ENCODE assay signal across 8 mouse cellular contexts in the genomic region with DNA sequence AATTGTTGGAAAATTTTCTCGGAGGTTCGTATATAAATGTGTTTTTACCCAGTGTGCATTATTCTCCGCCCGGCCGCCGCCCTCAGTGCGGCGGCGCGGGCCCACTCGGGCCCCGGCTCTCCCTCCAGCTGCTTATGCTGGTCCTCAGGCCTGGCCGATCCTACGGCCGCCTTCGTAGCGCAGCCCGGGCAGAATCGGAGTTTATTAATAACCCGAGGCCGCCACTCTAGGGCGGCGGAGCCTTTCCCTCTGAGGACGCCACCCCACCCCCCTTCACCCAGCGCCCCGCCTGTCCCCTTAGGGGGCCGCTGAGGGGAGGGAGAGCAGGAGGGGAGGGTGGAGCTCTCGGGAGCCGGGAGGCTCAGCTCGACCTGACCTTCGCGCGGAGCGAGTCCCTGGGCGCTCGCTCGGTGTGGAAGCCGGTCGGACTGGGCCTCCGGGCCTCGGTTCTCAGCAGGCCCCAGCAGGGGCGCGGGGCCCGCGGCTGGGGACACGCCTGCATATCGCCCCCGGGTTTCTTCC. TPM values are rescaled to one million over a fixed set of nuclear protein-coding genes. Genes with fewer than 3 reads are reported as not detected.
DNase-seq lines count a peak whose midpoint lies in the region; ATAC-seq and TF ChIP-seq lines count a peak whose summit lies in the region.

No protein-coding gene starts in this region.

- no peaks in the 10 kb centered on the region for H3K9me3 ChIP-seq in forebrain, embryonic 16.5 days (ENCODE audit: control insufficient read depth, low read length)
- H3K9me3 ChIP-seq in lung, embryonic 14.5 days (ENCODE audit: low read depth, low read length), result no peaks in the 10 kb centered on the region

- TF ChIP-seq CTCF in cerebellum, adult 2 months (IDR thresholded peaks at IDR 0.05; ENCODE audit: borderline replicate concordance, insufficient read depth, low read depth, low read length), result no peak
- TF ChIP-seq CTCF in lung, embryonic 14.5 days (IDR thresholded peaks at IDR 0.05; ENCODE audit: low read depth), result no peak

- H3K4me2 ChIP-seq in forebrain, embryonic 16.5 days (ENCODE audit: low read length), result peak overlapping the region; percentile 51
- peak overlapping the region; percentile 71 for H3K4me2 ChIP-seq in lung, embryonic 14.5 days

- peaks cover 6% of the 10 kb centered on the region; the same call in 1 of the 2 replicates for H3K36me3 ChIP-seq in forebrain, embryonic 16.5 days (ENCODE audit: control insufficient read depth, insufficient read depth)
- peaks cover 24% of the 10 kb centered on the region for H3K36me3 ChIP-seq in lung, embryonic 14.5 days (ENCODE audit: insufficient read depth)

- peak overlapping the region; percentile 99 for H3K9ac ChIP-seq in forebrain, embryonic 16.5 days (replicated peaks; ENCODE audit: low read depth, low read length)
- H3K9ac ChIP-seq in lung, embryonic 14.5 days, result peak overlapping the region; percentile 94

- peak; percentile 89 for DNase-seq in MN1 (ENCODE audit: low spot score)
- peak; percentile 90 to 91 for DNase-seq in cerebellum, adult 2 months
- peak; percentile 85 to 92 for DNase-seq in heart, postnatal 36 days
- DNase-seq in layer of hippocampus, adult 8-10 months (ENCODE audit: low spot score in 2 of 2), result peak; percentile 72 to 78
- peak; percentile 89 for DNase-seq in lung, embryonic 14.5 days
- DNase-seq in thymus, postnatal 0 days (ENCODE audit: low spot score), result peak; percentile 84

- WGBS in cerebellum, adult 2 months, result under 1% methylated on average over 46 of the region's 48 CpGs
- under 1% methylated on average over 48 of the region's 48 CpGs for WGBS in forebrain, embryonic 16.5 days
- under 1% methylated on average over 47 of the region's 48 CpGs for WGBS in lung, embryonic 14.5 days

- peak overlapping the region; percentile 88 for H3K27ac ChIP-seq in cerebellum, adult 2 months (ENCODE audit: insufficient read depth, low read length)
- H3K27ac ChIP-seq in forebrain, embryonic 16.5 days (ENCODE audit: low read length), result peak overlapping the region; percentile 100
- H3K27ac ChIP-seq in lung, embryonic 14.5 days (ENCODE audit: low read depth), result peak overlapping the region; percentile 100

- TF ChIP-seq POLR2A in cerebellum, adult 2 months (IDR thresholded peaks at IDR 0.05; ENCODE audit: borderline replicate concordance, insufficient read depth, low read length), result peak; percentile 59; the same call in 1 of the 2 replicates

- no peaks in the 10 kb centered on the region for H3K27me3 ChIP-seq in cerebellum, adult 2 months (ENCODE audit: control insufficient read depth, insufficient read depth, low read length)
- H3K27me3 ChIP-seq in forebrain, embryonic 16.5 days (replicated peaks; ENCODE audit: control insufficient read depth, insufficient read depth, low read length), result no peaks in the 10 kb centered on the region
- no peaks in the 10 kb centered on the region for H3K27me3 ChIP-seq in lung, embryonic 14.5 days (ENCODE audit: insufficient read depth, low read length)

- intact Hi-C loops in heart, postnatal 36 days (cut with DNase I), result loop anchor here (1.0 to 5.0 kb wide), 3 partner anchors 44 to 75 kb away; a partner anchor contains a TSS

- peak; percentile 66 for ATAC-seq in forebrain, embryonic 16.5 days
- peak; percentile 80 for ATAC-seq in lung, embryonic 14.5 days (ENCODE audit: insufficient read depth)
- peak; percentile 8; the same call in 1 of the 2 replicates for ATAC-seq in neutrophil, adult 5-6 weeks (ENCODE audit: extremely low read depth, insufficient number of reproducible peaks, low FRiP score, poor library complexity, severe bottlenecking)

- H3K4me3 ChIP-seq in cerebellum, adult 2 months (replicated peaks; ENCODE audit: insufficient read depth, low read depth, low read length), result peak overlapping the region; percentile 67
- peak overlapping the region; percentile 84 for H3K4me3 ChIP-seq in forebrain, embryonic 16.5 days (replicated peaks; ENCODE audit: low read length)
- H3K4me3 ChIP-seq in lung, embryonic 14.5 days (ENCODE audit: low read depth, low read length), result peak overlapping the region; percentile 69

- peaks cover 3% of the 10 kb centered on the region; the same call in 1 of the 2 replicates for H3K4me1 ChIP-seq in cerebellum, adult 2 months (ENCODE audit: control insufficient read depth, insufficient read depth, low read length)
- H3K4me1 ChIP-seq in forebrain, embryonic 16.5 days (replicated peaks; ENCODE audit: control insufficient read depth, insufficient read depth, low read length), result peaks cover 21% of the 10 kb centered on the region
- H3K4me1 ChIP-seq in lung, embryonic 14.5 days (ENCODE audit: insufficient read depth), result peaks cover 9% of the 10 kb centered on the region

RNA-seq across cellular contexts. Expression of a gene that starts 0.8 kb away (rescaled TPM):
- polyA plus RNA-seq in cerebellum, adult 2 months (2012; rRNA removed), result 16.0 and 16.7 TPM in 2 replicates
- 23.1 and 24.7 TPM in 2 replicates for polyA plus RNA-seq in forebrain, embryonic 16.5 days (2015; fragmentation: Nextera tagmentation; extraction: Ambion mirVana)
- total RNA-seq in heart, postnatal 36 days (2021), result 10 to 100 TPM in 1 of 2 experiments, 1 to 10 TPM in 1; 9.7 to 12.8 TPM
- total RNA-seq in layer of hippocampus, adult 8-10 months (2022), result 10 to 100 TPM in 3 of 4 experiments, 1 to 10 TPM in 1; 9.7 to 13.4 (median 11.9) TPM
- 21.9 and 23.9 TPM in 2 replicates for polyA plus RNA-seq in lung, embryonic 14.5 days (2014; fragmentation: Nextera tagmentation; extraction: Ambion mirVana)
- 54.1 and 66.2 TPM in 2 replicates for total RNA-seq in neutrophil, adult 5-6 weeks (2017)
- 21.6 and 21.9 TPM in 2 replicates for polyA plus RNA-seq in thymus, postnatal 0 days (2015; fragmentation: Nextera tagmentation; extraction: Ambion mirVana)

RNA-seq across cellular contexts. Expression of a gene that starts 43.7 kb away (rescaled TPM):
- 46.5 and 50.8 TPM in 2 replicates for polyA plus RNA-seq in cerebellum, adult 2 months (2012; rRNA removed)
- 57.6 and 67.1 TPM in 2 replicates for polyA plus RNA-seq in forebrain, embryonic 16.5 days (2015; fragmentation: Nextera tagmentation; extraction: Ambion mirVana)
- 10 to 100 TPM; 95.6 to 96.4 TPM for total RNA-seq in heart, postnatal 36 days (2021)
- total RNA-seq in layer of hippocampus, adult 8-10 months (2022), result 100 to 1,000 TPM in 2 of 4 experiments, 10 to 100 TPM in 2; 87.4 to 109 (median 99.4) TPM
- 20.0 and 21.8 TPM in 2 replicates for polyA plus RNA-seq in lung, embryonic 14.5 days (2014; fragmentation: Nextera tagmentation; extraction: Ambion mirVana)
- 92.3 and 103 TPM in 2 replicates for total RNA-seq in neutrophil, adult 5-6 weeks (2017)
- 24.6 and 27.0 TPM in 2 replicates for polyA plus RNA-seq in thymus, postnatal 0 days (2015; fragmentation: Nextera tagmentation; extraction: Ambion mirVana)

Comparison
In these comparisons a context has a peak if more than half of its experiments do, and no peak if none do; other contexts are left out.
1. Peak in every context shown above with its lines: DNase-seq, ATAC-seq, H3K4me3 ChIP-seq and H3K27ac ChIP-seq.
2. ATAC-seq: peak in every context shown above with its lines; median percentile 80 in lung, embryonic 14.5 days; 66 in forebrain, embryonic 16.5 days; 8 in neutrophil, adult 5-6 weeks.